Mouse (Mus musculus): ENCODE results near the gene Cntln.

The Cntln gene

DNA sequence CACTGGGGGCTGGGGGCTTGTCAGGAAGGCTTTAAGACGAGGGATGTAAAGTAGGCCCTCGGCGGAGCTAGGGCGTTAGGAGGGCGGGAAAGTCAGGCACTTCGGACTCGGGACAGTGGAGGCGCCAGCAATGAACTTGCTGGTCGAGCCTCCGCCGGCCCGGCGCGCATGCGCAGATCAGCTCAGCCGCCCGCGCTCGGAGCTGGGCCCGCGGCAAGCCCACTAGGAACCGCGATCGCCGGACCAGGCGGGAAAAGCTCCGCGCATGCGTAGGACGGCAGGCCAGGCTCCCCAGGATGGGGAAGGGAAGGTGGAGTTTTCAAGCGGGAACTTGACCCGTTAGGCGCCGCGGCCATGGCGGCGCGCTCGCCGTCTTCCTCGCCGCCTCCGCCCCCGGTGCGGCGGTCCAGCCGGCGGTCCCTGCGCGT lies at the start of gene Cntln:
Gene Cntln (plus strand): TSS at position 199 of the 428 bp plus-strand sequence.
- peak; percentile 100 for DNase-seq (ENCODE audit: low read depth)

- DNase-seq (ENCODE audit: low read depth): peak; percentile 67
These were observed 47.1 kb upstream of the Cntln start for GRCm38 (mm10) chr4:84836979-84837378.

- DNase-seq (ENCODE audit: low read depth): no peak
These were observed 45.6 kb upstream of the Cntln start for GRCm38 (mm10) chr4:84838545-84838944.

DNA sequence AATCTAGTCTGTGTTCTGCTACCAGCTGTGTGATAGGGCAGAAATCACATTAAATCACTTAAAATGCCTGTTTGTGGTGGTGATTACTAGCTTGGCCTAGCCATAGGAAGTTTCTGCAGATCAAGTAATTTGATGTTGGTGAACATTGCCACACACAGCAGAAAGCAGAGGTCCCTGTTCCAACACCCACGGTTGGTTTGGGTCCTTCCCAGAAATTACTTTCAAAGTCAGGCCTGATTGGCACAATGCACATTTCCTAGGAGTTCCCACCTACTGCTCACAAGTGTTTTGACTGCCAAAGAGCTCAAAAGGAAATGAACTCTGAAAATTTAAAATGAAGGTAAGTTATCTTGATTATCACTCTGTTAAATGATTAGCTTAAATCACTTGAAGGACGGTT lies 44.6 kb upstream of the Cntln start:
- no peak for DNase-seq (ENCODE audit: low read depth)

GRCm38 (mm10) chr4:84857588-84857987 lies 26.5 kb upstream of the Cntln start:
- peak; percentile 51 for DNase-seq (ENCODE audit: low read depth)

DNA sequence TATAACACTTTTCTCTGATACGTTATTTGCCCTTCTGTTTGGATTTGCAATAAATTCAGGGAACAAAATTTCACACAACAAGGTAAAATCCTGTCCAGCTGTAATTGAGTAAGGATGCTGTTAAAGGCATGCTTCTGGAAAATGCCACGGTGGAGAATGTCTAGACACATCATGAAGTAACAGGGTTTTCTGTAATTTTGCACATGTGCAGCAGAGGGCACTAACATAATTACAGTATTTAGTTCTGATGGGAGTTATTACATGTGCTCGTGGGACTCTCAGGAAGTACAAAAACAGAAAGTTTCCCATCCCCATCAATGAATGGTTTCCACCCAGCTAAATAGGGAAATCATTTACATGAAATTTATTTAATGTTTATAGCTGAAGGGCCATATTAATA lies 7.8 kb upstream of the Cntln start:
- peak; percentile 78 for DNase-seq (ENCODE audit: low read depth)

DNA sequence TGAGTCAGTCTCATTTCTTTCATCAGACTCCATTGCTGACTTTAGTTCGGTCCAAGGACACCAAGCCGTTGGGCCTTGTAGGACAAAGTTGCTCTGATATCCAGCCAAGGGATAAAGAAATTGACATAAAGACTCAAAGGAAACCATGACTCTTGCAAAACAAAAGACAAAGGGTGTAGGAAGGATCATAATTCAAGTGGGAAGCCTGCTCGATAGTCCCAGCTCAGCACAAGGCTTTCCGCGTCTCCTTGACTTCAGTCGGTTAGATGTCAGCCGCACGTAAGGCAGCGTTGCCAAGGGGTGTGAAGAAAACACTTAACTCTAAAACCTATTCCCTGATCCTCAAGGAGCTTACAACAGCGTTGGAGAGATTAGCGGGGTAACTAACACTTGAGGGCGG lies 463 bp upstream of the Cntln start:
- no peak for DNase-seq (ENCODE audit: low read depth)

GRCm38 (mm10) chr4:84884539-84885270 lies 596 bp downstream of the Cntln start:
- peak; percentile 85 for DNase-seq (ENCODE audit: low read depth)

GRCm38 (mm10) chr4:84885271-84885540 lies 1.1 kb downstream of the Cntln start:
- peak; percentile 62 for DNase-seq (ENCODE audit: low read depth)

GRCm38 (mm10) chr4:84918393-84918792 lies 34.3 kb downstream of the Cntln start:
- no peak for DNase-seq (ENCODE audit: low read depth)

DNA sequence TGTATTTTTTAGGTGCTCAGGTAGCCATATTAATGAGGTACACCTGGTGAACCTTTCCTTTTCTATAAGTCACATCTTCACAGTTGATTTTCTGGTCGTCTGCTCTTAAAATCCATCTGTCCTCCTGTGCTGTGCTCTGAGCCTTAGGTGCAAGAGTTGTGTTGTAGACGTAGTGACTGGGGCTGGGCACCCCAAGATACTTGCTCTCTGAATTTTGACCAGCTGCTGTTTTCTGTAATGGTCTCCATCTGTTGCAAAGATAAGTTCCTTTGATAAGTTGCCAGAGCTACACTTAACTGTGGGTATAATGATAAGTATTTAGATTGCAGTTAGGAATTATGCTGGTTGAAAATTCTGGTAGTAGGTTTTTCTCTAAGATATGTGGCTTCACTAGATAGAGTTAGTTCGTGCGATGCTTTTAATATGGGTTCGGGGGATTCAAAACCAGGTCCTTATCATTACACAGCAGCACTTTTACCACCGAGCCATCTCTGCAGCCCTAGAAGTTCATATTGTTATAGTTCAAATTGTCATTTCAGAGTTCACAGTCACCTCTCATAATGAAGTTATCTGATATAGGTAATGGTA lies 50.3 kb downstream of the Cntln start:
- no peak for DNase-seq (ENCODE audit: low read depth)

- no peak for DNase-seq (ENCODE audit: low read depth)
These were observed 58.0 kb downstream of the Cntln start for GRCm38 (mm10) chr4:84942059-84942458.

GRCm38 (mm10) chr4:84942651-84943050 lies 58.5 kb downstream of the Cntln start:
- DNase-seq (ENCODE audit: low read depth): no peak

DNA sequence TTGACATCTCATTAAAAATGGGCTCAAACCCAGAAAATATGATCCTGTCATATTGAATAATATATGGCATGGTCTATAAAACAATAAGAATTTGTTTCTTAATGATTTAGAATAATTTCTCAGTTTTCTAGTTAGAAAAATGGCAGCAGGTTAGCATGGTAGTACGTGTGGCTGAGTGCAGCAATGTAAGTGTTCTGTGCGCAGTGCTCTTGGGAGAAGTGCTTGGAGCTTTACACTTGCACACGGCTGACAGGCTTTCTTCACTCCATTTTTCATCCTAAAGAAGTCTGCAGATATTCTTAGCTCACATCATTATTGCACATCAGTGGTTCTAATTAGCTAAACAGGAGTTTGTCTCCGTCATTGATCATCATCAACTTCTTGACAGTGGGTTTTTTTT lies 60.0 kb downstream of the Cntln start:
- DNase-seq (ENCODE audit: low read depth): no peak

- no peak for DNase-seq (ENCODE audit: low read depth)
These were observed 62.3 kb downstream of the Cntln start for GRCm38 (mm10) chr4:84946450-84946849.

GRCm38 (mm10) chr4:84976875-84977646 lies 93.0 kb downstream of the Cntln start:
- DNase-seq (ENCODE audit: low read depth): peak; percentile 18

DNA sequence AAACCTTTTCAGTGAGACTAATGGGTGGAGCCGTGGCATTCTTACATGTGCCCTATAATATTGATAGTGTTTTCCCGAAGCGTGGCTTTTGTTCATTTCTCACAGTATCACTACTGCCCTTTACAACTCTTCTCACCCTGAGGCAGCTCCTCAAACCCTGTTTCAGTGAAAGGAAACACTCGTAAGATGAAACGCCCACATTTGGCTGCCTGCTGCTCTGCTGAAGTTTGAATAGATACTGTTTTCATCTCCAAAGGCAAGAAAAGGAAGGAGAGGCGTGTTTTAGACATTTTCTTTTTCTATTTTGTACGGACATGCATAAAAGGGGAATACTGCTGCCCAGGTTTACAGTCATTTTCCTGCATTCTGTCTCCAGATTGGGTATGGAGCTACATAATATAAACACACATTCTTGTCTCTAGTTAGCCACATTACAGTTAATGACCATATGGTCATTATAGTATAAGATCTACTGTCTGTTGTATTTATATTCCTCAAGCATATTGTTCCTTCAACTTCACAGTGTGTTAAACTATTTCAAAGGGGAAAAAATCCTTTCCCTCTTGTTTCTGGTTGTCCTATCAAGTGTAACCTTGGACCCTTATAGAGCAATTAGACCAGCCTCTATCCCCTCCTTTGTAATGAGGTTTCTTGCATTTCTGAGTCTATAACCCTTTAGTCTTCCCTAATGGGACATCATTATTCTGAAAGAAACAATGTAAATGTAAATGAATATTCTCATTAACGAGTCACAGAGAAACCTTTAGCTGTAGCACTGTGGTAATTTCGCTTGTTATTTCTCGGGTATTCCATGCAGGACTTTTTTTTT lies 111.6 kb downstream of the Cntln start:
- DNase-seq (ENCODE audit: low read depth): no peak

- no peak for DNase-seq (ENCODE audit: low read depth)
These were observed 121.5 kb downstream of the Cntln start for GRCm38 (mm10) chr4:85005581-85005980.

DNA sequence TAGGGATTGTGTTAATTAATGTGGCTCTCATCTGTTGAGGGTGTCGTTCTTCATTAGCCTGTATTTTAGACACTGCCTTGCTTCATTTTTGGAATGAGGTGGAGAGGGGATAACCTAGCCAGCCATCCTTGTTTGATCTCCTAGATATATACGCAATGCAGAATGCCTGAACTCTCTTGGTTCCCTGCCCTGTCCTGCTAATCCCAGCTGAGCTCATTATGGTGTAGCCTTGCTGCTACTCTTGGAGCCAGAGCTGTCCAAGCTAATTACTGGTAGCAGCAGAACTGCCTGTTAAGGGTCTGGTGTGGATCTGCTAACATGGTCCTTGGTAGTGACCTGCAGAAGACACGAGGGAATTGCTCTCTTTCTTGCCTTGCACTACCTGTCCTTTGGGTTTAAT lies 122.7 kb downstream of the Cntln start:
- DNase-seq (ENCODE audit: low read depth): no peak

- no peak for DNase-seq (ENCODE audit: low read depth)
These were observed 126.7 kb downstream of the Cntln start for GRCm38 (mm10) chr4:85010846-85011245.

DNA sequence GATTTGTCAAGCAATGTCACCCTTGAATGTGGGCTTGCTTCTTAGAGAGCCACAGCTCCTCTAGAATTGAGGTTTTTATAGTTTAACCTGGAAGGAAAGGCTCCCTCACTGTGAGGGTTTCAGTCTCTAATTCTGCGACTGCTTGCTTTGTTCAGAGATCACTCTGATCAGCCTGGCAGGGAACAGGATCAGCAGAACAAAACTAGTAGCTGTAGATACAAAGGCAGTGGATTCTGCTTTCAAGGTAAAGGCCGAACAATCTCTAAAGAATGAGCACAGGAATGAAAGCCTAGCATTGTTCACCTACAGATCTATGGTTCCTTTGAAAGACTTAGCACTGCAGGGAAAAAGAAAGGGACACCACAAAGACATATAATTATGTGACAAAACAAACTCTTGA lies 161.6 kb downstream of the Cntln start:
- no peak for DNase-seq (ENCODE audit: low read depth)

DNA sequence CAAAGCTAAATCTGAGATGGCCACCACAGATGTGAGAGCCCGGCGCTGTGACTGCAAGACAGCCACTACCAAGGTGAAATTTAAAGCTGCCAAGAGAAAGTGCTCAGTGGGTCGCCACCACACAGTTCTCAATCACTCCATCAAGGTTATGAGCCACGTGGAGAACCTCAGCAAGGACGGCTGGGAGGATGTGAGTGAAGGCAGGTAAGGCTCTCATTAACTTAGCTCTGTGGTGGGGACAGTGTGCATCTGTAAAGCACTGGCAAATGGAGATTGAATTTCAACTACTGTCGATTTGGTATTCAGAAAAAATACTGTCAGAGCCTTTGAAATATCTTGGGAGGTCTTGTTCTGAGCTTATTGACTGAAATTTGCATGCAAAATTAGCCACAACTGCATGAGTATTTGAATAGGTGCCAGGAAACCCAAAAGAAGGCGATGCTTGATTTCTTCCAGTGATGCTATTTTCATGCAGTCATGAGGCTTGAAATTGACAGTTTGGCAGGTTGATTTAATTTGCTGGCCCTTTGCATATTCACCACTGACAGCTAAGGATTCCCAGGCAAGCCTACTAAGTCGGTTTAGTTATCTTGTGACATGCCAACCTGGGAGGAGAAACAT lies 165.9 kb downstream of the Cntln start:
- DNase-seq (ENCODE audit: low read depth): no peak

Measured in NIH3T3 (cell line).